Mouse (Mus musculus) heart, postnatal 10 days (tissue): ENCODE data around the gene Peli2. TPM values are rescaled to one million over a fixed set of nuclear protein-coding genes. Genes with fewer than 3 reads are reported as not detected.

Experiments used
- DNase-seq, 2 experiments: peaks; one replicate each; pipeline ENCODE4 v3.0.0; 2021
- intact Hi-C: fragments of 180-260 bp; cut with DNase I; formaldehyde crosslinking; loops from one replicate; pipeline ENCODE4 v1.15.1; 2025
- total RNA-seq, 2 experiments: library from RNA; stranded (reverse); gene quantifications; 2 replicates each; pipeline ENCODE4 v1.2.3; 2021

Peli2 gene
- total RNA-seq, 2 experiments from 2014 or later, result 12.6 to 17.4 TPM

- intact Hi-C loops, result loop anchor here (5.0 kb wide), 1 partner anchor 422 kb away; no protein-coding TSS in a partner anchor
- no peak for DNase-seq
Observed at GRCm38 (mm10) chr14:48174356-48174755, 53.7 kb downstream of the Peli2 start.

DNA sequence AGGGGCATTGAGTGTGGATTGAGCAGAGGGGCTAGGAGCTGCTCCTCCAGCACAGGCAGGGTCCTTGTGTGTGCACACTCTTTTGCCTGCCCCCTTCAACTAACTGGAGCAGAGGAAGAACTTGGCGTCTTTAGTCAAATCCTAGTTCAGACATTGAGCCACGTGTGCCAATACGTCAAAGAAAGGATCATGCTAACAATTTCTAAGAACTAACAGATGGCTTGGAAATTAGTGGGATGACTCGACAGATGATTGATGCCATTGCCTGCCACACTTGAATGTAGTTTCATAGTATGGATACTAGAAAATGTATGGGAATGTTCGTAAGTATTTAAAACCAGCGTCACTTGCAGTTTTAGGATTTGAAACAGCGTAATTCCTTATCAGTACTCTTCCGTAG, 54.5 kb downstream of the Peli2 start:
- DNase-seq, result no peak

GRCm38 (mm10) chr14:48178304-48178995, 57.8 kb downstream of the Peli2 start:
- no peak for DNase-seq
- intact Hi-C loops, result no loop called here

More for the DNA sequence above, 54.5 kb downstream of the Peli2 start:
- intact Hi-C loops, result no loop called here

DNA sequence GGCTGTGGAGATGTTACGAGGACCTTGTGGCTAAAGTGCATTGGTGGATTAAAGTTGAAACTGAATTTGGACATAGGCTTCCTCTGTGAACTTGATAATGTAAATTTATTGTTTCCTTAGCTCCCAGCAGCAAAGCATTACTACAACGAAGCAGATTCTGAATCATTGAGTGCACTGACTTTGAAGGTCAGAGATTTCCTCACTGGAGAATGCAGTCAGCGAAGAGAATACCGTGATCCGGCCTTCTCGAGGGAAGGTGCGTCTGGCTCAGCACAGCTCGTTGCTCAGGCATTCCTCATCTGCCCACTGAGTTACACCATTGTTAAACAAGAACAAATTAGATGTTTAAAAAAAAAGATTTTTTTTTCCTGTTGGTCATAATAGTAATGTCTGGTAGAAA, 58.4 kb downstream of the Peli2 start:
- DNase-seq, result no peak

GRCm38 (mm10) chr14:48186302-48186701, 65.7 kb downstream of the Peli2 start:
- intact Hi-C loops, result no loop called here

More for the DNA sequence above, 58.4 kb downstream of the Peli2 start:
- intact Hi-C loops, result no loop called here

GRCm38 (mm10) chr14:48187100-48187499, 66.5 kb downstream of the Peli2 start:
- intact Hi-C loops, result no loop called here
- DNase-seq, result no peak

More at GRCm38 (mm10) chr14:48186302-48186701, 65.7 kb downstream of the Peli2 start:
- no peak for DNase-seq

- intact Hi-C loops, result no loop called here
- DNase-seq, result no peak
Observed at GRCm38 (mm10) chr14:48189330-48189729, 68.7 kb downstream of the Peli2 start.

DNA sequence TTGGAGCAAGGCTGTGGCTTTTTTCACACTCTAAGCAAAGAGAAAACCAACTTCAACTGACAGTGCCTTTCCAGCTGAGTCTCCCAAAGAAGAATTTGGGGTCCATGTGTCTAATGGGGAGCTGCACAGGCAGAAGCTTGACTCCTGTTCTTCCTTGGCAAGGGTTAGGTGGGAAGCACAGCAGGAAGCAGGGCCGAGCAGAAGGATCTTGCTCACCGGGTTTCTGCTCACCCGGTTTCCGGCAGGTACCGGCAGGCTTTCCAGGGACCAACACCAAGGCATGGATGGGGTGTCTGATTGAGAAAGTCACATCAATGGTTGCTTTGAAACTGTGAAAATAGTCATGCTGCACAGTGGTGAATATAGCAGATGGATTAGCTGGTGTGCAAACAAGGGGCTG, 70.3 kb downstream of the Peli2 start:
- DNase-seq, result no peak
- intact Hi-C loops, result no loop called here

- intact Hi-C loops, result no loop called here
- no peak for DNase-seq
Observed at GRCm38 (mm10) chr14:48191925-48192324, 71.3 kb downstream of the Peli2 start.

DNA sequence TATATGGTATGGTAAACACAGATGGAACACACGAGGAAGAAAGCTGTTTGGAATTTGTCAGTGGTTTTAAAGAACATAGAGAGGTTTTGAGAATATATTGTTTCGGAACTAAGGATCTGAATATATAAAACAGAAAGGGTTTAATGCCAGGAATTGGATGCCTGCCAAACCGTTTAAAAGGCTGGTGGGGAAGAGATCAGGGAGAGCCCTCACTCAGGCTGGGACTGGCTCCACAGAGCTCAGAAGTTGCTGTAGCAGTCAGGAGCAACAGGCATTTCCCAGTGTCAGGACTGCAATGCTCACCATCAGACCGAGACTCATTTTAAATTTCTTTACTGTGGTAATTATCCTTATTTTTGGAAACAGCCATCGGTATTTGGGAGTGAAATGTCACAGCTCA, 76.2 kb downstream of the Peli2 start:
- DNase-seq, result no peak
- intact Hi-C loops, result no loop called here

DNA sequence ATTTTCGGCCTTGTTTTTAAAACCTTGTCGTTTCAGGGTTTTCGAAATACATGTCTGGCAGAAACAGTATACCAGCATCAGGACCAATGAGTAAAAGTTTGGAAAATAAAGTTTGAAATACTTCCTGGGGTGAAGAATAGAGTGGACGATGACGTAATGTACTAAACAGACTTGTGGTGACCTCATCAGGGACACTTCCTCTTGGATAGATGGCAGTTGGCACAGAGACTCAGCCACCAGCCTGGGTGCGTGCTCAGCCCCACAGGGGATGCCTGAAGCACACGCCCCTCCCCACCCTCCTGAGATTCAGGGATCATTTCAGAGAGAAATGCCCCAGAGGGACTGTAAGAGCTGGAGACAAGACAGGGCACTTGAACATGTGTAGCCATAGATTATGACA, 76.7 kb downstream of the Peli2 start:
- intact Hi-C loops, result no loop called here
- DNase-seq, result no peak

DNA sequence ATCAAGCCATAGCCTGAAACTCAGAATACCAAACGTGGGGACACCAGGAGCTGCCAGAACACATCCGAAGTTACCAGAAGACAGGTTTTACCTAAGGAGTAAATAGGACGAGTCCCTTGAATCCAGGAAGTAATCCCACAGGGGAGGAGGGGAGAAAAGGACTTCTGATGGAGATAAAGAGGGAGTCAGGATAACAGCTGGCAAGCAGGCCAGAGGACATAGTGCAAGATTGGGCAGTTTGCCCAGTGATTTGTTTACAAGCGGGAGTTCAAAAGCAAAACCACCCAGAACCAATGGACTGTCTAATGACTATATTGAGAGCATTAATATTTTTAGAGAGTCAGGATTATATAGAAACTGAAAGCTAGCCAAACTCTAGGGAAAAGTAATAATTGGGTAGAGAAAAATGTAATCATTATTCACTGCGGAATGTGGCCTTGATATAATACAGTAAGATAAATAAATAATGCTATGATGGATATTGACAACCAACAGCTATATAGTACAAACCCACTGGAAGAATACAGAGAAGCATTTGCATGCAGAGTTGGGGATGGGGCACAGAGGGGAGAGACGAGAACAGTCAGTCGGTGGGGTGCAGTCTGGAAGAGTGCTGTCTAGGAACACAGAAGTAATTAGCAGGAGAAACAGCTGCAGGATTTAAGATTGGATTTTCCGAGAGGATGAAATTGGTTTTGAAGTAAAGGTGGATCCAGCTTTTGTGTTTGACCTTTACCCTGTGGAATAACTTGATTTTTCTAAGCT, 77.7 kb downstream of the Peli2 start:
- peak; percentile 49 to 57 for DNase-seq
- intact Hi-C loops, result no loop called here

- no peak for DNase-seq
- intact Hi-C loops, result no loop called here
Observed at GRCm38 (mm10) chr14:48198957-48199356, 78.3 kb downstream of the Peli2 start.

DNA sequence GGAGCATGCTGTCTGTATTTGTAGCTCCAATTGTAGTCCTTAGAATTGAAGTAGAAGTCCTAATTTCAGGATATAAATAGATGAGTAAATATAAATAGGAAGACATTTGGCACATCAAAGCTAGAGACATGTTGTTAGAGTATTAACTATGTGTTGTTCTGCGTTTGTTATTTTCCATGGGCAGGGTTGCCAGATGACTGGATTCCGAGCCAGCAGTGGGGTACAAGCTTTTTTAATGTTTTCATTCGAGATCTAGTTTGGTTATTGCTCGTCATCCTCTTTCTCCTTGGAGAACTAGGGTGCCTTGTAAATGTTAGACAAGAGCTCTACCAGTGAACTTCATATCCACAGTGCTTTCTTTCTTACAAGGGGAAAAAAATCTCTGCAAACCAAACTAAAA, 78.9 kb downstream of the Peli2 start:
- no peak for DNase-seq
- intact Hi-C loops, result no loop called here

GRCm38 (mm10) chr14:48200291-48200690, 79.7 kb downstream of the Peli2 start:
- intact Hi-C loops, result loop anchor here (5.0 kb wide), 2 partner anchors 78 to 97 kb away; partner anchors contain the start of gene Peli2
- no peak for DNase-seq

GRCm38 (mm10) chr14:48200788-48201187, 80.2 kb downstream of the Peli2 start:
- peak in 1 of 2 experiments; percentile 41 for DNase-seq
- intact Hi-C loops, result loop anchor here (5.0 kb wide), 2 partner anchors 78 to 97 kb away; partner anchors contain the start of gene Peli2

GRCm38 (mm10) chr14:48201403-48201802, 80.8 kb downstream of the Peli2 start:
- intact Hi-C loops, result loop anchor here (5.0 kb wide), 2 partner anchors 79 to 96 kb away; partner anchors contain the start of gene Peli2
- no peak for DNase-seq

- intact Hi-C loops, result loop anchor here (5.0 kb wide), 2 partner anchors 80 to 95 kb away; partner anchors contain the start of gene Peli2
- DNase-seq, result no peak
Observed at GRCm38 (mm10) chr14:48202096-48203036, 81.7 kb downstream of the Peli2 start.

- no peak for DNase-seq
- intact Hi-C loops, result no loop called here
Observed at GRCm38 (mm10) chr14:48205044-48205443, 84.4 kb downstream of the Peli2 start.

- intact Hi-C loops, result no loop called here
- DNase-seq, result no peak
Observed at GRCm38 (mm10) chr14:48205635-48206034, 85.0 kb downstream of the Peli2 start.

- intact Hi-C loops, result no loop called here
- peak; percentile 72 to 73 for DNase-seq
Observed at GRCm38 (mm10) chr14:48207119-48207518, 86.5 kb downstream of the Peli2 start.
